Comparison of ENCODE assay signal across 9 mouse cellular contexts in genomic region chr11:50227226-50227625, GRCm38 (mm10). TPM values are rescaled to one million over a fixed set of nuclear protein-coding genes. Genes with fewer than 3 reads are reported as not detected.
A peak's percentile ranks its signal among the peaks of the same experiment; 100 is the strongest.
DNase-seq lines count a peak whose midpoint lies in the region; ATAC-seq lines count a peak whose summit lies in the region.
"Had no signal": no experiment of that assay in that cellular context is flagged by ENCODE, and none has a peak within 500 bp of the region (broad histone marks: within the 10 kb centered on the region; RNA-seq: fewer than 3 reads in every experiment).

No protein-coding gene starts in this region.

- H3K27me3 ChIP-seq in heart, embryonic 11.5 days (ENCODE audit: control insufficient read depth, insufficient read depth, low read length), result peaks cover 15% of the 10 kb centered on the region
- H3K27me3 ChIP-seq in heart, embryonic 15.5 days, result 0 out of 2 replicates have a peak, but pooled peaks cover 1% of the 10 kb centered on the region
- no peaks in the 10 kb centered on the region for H3K27me3 ChIP-seq in liver, embryonic 16.5 days (ENCODE audit: control insufficient read depth, insufficient read depth, low read depth, low read length)

- peak overlapping the region; percentile 97; the same call in 1 of the 2 replicates for H3K4me2 ChIP-seq in heart, embryonic 11.5 days
- peak overlapping the region; percentile 88 for H3K4me2 ChIP-seq in heart, embryonic 15.5 days
- peak overlapping the region; percentile 80 for H3K4me2 ChIP-seq in liver, embryonic 16.5 days (ENCODE audit: low read depth, low read length)

- DNase-seq in heart, postnatal 14 days, result no peak
- DNase-seq in NIH3T3 (ENCODE audit: low read depth), result peak; percentile 48
- DNase-seq in frontal cortex, adult 2 months (ENCODE audit: extremely low spot score in 1 of 2, low spot score in 1 of 2), result no peak
- no peak for DNase-seq in urinary bladder, adult 18-20 months (ENCODE audit: low spot score in 2 of 2)
- DNase-seq in ovary, postnatal 10 days (ENCODE audit: low spot score), result no peak
- DNase-seq: gastrocnemius, postnatal 25 days had no signal

- intact Hi-C loops in heart, postnatal 14 days (cut with DNase I), result loop anchor here (5.0 kb wide), 1 partner anchor 50 kb away; no protein-coding TSS in a partner anchor

- no peak overlapping the region for H3K9ac ChIP-seq in heart, embryonic 11.5 days (ENCODE audit: low read depth, low read length)
- no peak overlapping the region for H3K9ac ChIP-seq in heart, embryonic 15.5 days
- peak overlapping the region; percentile 97; the same call in 1 of the 2 replicates for H3K9ac ChIP-seq in liver, embryonic 16.5 days (ENCODE audit: low read depth, low read length)

- peaks cover 19% of the 10 kb centered on the region for H3K4me1 ChIP-seq in heart, embryonic 11.5 days (ENCODE audit: control insufficient read depth, insufficient read depth, low read length)
- H3K4me1 ChIP-seq in heart, embryonic 15.5 days (replicated peaks), result peaks cover 47% of the 10 kb centered on the region
- peaks cover 59% of the 10 kb centered on the region for H3K4me1 ChIP-seq in liver, embryonic 16.5 days (ENCODE audit: control insufficient read depth, low read depth, low read length)

- 68% methylated on average over 3 of the region's 3 CpGs for WGBS in heart, embryonic 11.5 days (ENCODE audit: insufficient replicate concordance)
- WGBS in heart, embryonic 15.5 days, result 67% methylated on average over 3 of the region's 3 CpGs
- 69% methylated on average over 3 of the region's 3 CpGs for WGBS in liver, embryonic 16.5 days (ENCODE audit: insufficient replicate concordance)

- no peak overlapping the region for H3K4me3 ChIP-seq in heart, embryonic 11.5 days (ENCODE audit: low read depth, low read length)
- H3K4me3 ChIP-seq in heart, embryonic 15.5 days, result peak overlapping the region; percentile 88; the same call in 1 of the 2 replicates
- peak overlapping the region; percentile 88 for H3K4me3 ChIP-seq in liver, embryonic 16.5 days (ENCODE audit: low read depth, low read length)

- ATAC-seq in heart, embryonic 11.5 days (replicated peaks; ENCODE audit: insufficient number of reproducible peaks, low FRiP score, low TSS enrichment), result no peak
- no peak for ATAC-seq in heart, embryonic 15.5 days (replicated peaks; ENCODE audit: insufficient number of reproducible peaks, insufficient read depth, low FRiP score, low read depth)
- ATAC-seq in liver, embryonic 16.5 days (ENCODE audit: low read depth), result no peak

- no peaks in the 10 kb centered on the region for H3K36me3 ChIP-seq in heart, embryonic 11.5 days (ENCODE audit: control insufficient read depth, insufficient read depth, low read length)
- H3K36me3 ChIP-seq in heart, embryonic 15.5 days, result peaks cover 8% of the 10 kb centered on the region
- H3K36me3 ChIP-seq in liver, embryonic 16.5 days (ENCODE audit: control insufficient read depth, insufficient read depth), result peaks cover 12% of the 10 kb centered on the region

- no peak overlapping the region for H3K27ac ChIP-seq in heart, embryonic 11.5 days (ENCODE audit: low read depth, low read length)
- peak overlapping the region; percentile 77 for H3K27ac ChIP-seq in heart, embryonic 15.5 days
- peak overlapping the region; percentile 63 for H3K27ac ChIP-seq in liver, embryonic 16.5 days (ENCODE audit: low read length)

- H3K9me3 ChIP-seq in heart, embryonic 11.5 days (replicated peaks; ENCODE audit: control insufficient read depth, low read length), result no peaks in the 10 kb centered on the region
- H3K9me3 ChIP-seq in heart, embryonic 15.5 days (replicated peaks), result no peaks in the 10 kb centered on the region
- H3K9me3 ChIP-seq in liver, embryonic 16.5 days (replicated peaks; ENCODE audit: control insufficient read depth, low read length), result no peaks in the 10 kb centered on the region

RNA-seq across cellular contexts. Expression of gene Ltc4s, which starts 11.2 kb away (rescaled TPM):
- 0.74 TPM in 1 of 2 replicates, not detected in the other for polyA plus RNA-seq in heart, embryonic 11.5 days (2014; fragmentation: Nextera tagmentation; extraction: Ambion mirVana)
- total RNA-seq in heart, postnatal 14 days (2021), result 1 to 10 TPM; 7.4 to 8.7 TPM
- polyA plus RNA-seq in heart, embryonic 15.5 days (2015; fragmentation: Nextera tagmentation; extraction: Ambion mirVana), result 1.6 and 2.6 TPM in 2 replicates
- 0.50 and 0.61 TPM in 2 replicates for polyA plus RNA-seq in liver, embryonic 16.5 days (2015; fragmentation: Nextera tagmentation; extraction: Ambion mirVana)
- polyA plus RNA-seq in frontal cortex, adult 2 months (2012; rRNA removed), result 25.2 and 27.1 TPM in 2 replicates

RNA-seq across cellular contexts. Expression of gene Mgat4b, which starts 16.5 kb away (rescaled TPM):
- polyA plus RNA-seq in heart, embryonic 11.5 days (2014; fragmentation: Nextera tagmentation; extraction: Ambion mirVana), result 14.2 and 14.4 TPM in 2 replicates
- 100 to 1,000 TPM in 1 of 2 experiments, 10 to 100 TPM in 1; 97.2 to 101 TPM for total RNA-seq in heart, postnatal 14 days (2021)
- polyA plus RNA-seq in heart, embryonic 15.5 days (2015; fragmentation: Nextera tagmentation; extraction: Ambion mirVana), result 29.2 and 35.5 TPM in 2 replicates
- 2.2 and 3.1 TPM in 2 replicates for polyA plus RNA-seq in liver, embryonic 16.5 days (2015; fragmentation: Nextera tagmentation; extraction: Ambion mirVana)
- 57.7 and 59.8 TPM in 2 replicates for polyA plus RNA-seq in frontal cortex, adult 2 months (2012; rRNA removed)

RNA-seq across cellular contexts. Expression of gene Sqstm1, which starts 16.6 kb away (rescaled TPM):
- 159 and 197 TPM in 2 replicates for polyA plus RNA-seq in heart, embryonic 11.5 days (2014; fragmentation: Nextera tagmentation; extraction: Ambion mirVana)
- total RNA-seq in heart, postnatal 14 days (2021), result 100 to 1,000 TPM; 234 to 282 TPM
- 213 and 270 TPM in 2 replicates for polyA plus RNA-seq in heart, embryonic 15.5 days (2015; fragmentation: Nextera tagmentation; extraction: Ambion mirVana)
- 165 and 182 TPM in 2 replicates for polyA plus RNA-seq in liver, embryonic 16.5 days (2015; fragmentation: Nextera tagmentation; extraction: Ambion mirVana)
- 334 and 368 TPM in 2 replicates for polyA plus RNA-seq in frontal cortex, adult 2 months (2012; rRNA removed)

RNA-seq across cellular contexts. Expression of gene Mrnip, which starts 53.0 kb away (rescaled TPM):
- 15.3 and 17.6 TPM in 2 replicates for polyA plus RNA-seq in heart, embryonic 11.5 days (2014; fragmentation: Nextera tagmentation; extraction: Ambion mirVana)
- total RNA-seq in heart, postnatal 14 days (2021), result 1 to 10 TPM; 3.4 to 4.3 TPM
- 7.9 and 12.2 TPM in 2 replicates for polyA plus RNA-seq in heart, embryonic 15.5 days (2015; fragmentation: Nextera tagmentation; extraction: Ambion mirVana)
- polyA plus RNA-seq in liver, embryonic 16.5 days (2015; fragmentation: Nextera tagmentation; extraction: Ambion mirVana), result 7.9 and 8.6 TPM in 2 replicates
- 23.7 and 25.1 TPM in 2 replicates for polyA plus RNA-seq in frontal cortex, adult 2 months (2012; rRNA removed)
